Mouse (Mus musculus): ENCODE measurements around the gene Stra6.

GRCm38 (mm10) chr9:58184456-58184855, 120.9 kb downstream of the Stra6 start:
- no peak for TF ChIP-seq MAFK (IDR thresholded peaks at IDR 0.05; ENCODE audit: insufficient read depth, low read depth, low read length)
- TF ChIP-seq CHD2 (IDR thresholded peaks at IDR 0.05; ENCODE audit: low read depth, low read length) = no peak
- TF ChIP-seq ZNF384 (IDR thresholded peaks at IDR 0.05; ENCODE audit: low read depth, low read length) = no peak

Data from ES-E14 (cell line).